Mouse (Mus musculus) liver, postnatal 0 days (tissue): ENCODE results near the gene Syt7. TPM values are rescaled to one million over a fixed set of nuclear protein-coding genes. Genes with fewer than 3 reads are reported as not detected.

Experiments
- ATAC-seq: fragments of 200-750 bp; cut with Nextera tagmentation; 2 replicates; pipeline ENCODE4 v1.8.0; 2017; ENCODE audit warnings: mild to moderate bottlenecking, moderate library complexity
- DNase-seq: peaks from one replicate; pipeline ENCODE4 v3.0.0-alpha.2; 2016
- H3K27ac ChIP-seq: fragments of 300-500 bp; sonication (generic); 2 replicates; pipeline ENCODE4 v1.5.1; 2014; ENCODE audit warnings: antibody characterized with exemption, moderate library complexity, mild to moderate bottlenecking, low read depth
- H3K27me3 ChIP-seq: fragments of 300-500 bp; sonication (generic); 2 replicates; pipeline ENCODE4 v1.6.1; 2014; ENCODE audit warnings: low read length, control low read depth, mixed read lengths; ENCODE audit not compliant: insufficient read depth
- H3K36me3 ChIP-seq: fragments of 300-500 bp; sonication (generic); replicated peaks from 2 replicates; pipeline ENCODE4 v1.6.1; 2014; ENCODE audit warnings: mild to moderate bottlenecking, control low read depth, low read length, moderate library complexity, mixed read lengths; ENCODE audit not compliant: insufficient read depth
- H3K4me1 ChIP-seq: fragments of 300-500 bp; sonication (generic); 2 replicates; pipeline ENCODE4 v1.6.1; 2014; ENCODE audit warnings: antibody characterized with exemption, mild to moderate bottlenecking, control low read depth; ENCODE audit not compliant: insufficient read depth
- H3K4me2 ChIP-seq: fragments of 300-500 bp; sonication (generic); 2 replicates; pipeline ENCODE4 v1.6.1; 2014; ENCODE audit warnings: low read depth, mild to moderate bottlenecking, low read length, moderate library complexity, mixed read lengths
- H3K4me3 ChIP-seq: fragments of 300-500 bp; sonication (generic); 2 replicates; pipeline ENCODE4 v1.5.1; 2014; ENCODE audit warnings: low read depth, low read length
- H3K9ac ChIP-seq: fragments of 300-500 bp; sonication (generic); replicated peaks from 2 replicates; pipeline ENCODE4 v1.6.1; 2014; ENCODE audit warnings: mild to moderate bottlenecking, moderate library complexity
- H3K9me3 ChIP-seq: fragments of 300-500 bp; sonication (generic); 2 replicates; pipeline ENCODE4 v1.6.1; 2016; ENCODE audit warnings: mild to moderate bottlenecking, control low read depth, low read length, mixed read lengths
- CTCF ChIP-seq: sonication (generic); IDR thresholded peaks from 2 replicates; pipeline ENCODE4 v1.5.1; 2016; ENCODE audit warnings: antibody characterized with exemption, low read depth
- EP300 ChIP-seq: IDR thresholded peaks from 2 replicates; pipeline ENCODE4 v1.6.1; 2016; ENCODE audit warnings: antibody characterized with exemption, low read depth, mild to moderate bottlenecking
- WGBS: fragments of 180-500 bp; shearing (Covaris S2); extraction: QIAGEN DNeasy Blood & Tissue Kit; methylation state at CpG from one replicate; pipeline ENCODE4 v1.1.7; 2014; ENCODE audit not compliant: insufficient replicate concordance; 5-methylcytosine and 5-hydroxymethylcytosine counted together
- polyA plus RNA-seq: library from polyadenylated mRNA; unstranded; fragments of >200 nt; fragmentation: Nextera tagmentation; extraction: Ambion mirVana; gene quantifications from 2 replicates; pipeline ENCODE4 v1.2.1, GENCODE M21; 2015

Gene Syt7
- 0.04 and 0.24 TPM in 2 replicates for polyA plus RNA-seq

- H3K27ac ChIP-seq, result no peak within 1 kb of the TSS
- H3K9me3 ChIP-seq, result no peaks in the 10 kb centered on the region
- DNase-seq, result peak; percentile 91
- peak within 1 kb of the TSS; percentile 46 for H3K4me3 ChIP-seq
- H3K9ac ChIP-seq, result no peak within 1 kb of the TSS; the same call in 1 of the 2 replicates
- H3K4me2 ChIP-seq, result peak within 1 kb of the TSS; percentile 77
- ATAC-seq, result peak; percentile 93
- no peaks in the 10 kb centered on the region for H3K36me3 ChIP-seq
- peaks cover 3% of the 10 kb centered on the region; the same call in 1 of the 2 replicates for H3K4me1 ChIP-seq
- WGBS, result under 1% methylated on average over 61 of the region's 78 CpGs
- TF ChIP-seq CTCF, result peak; percentile 33; the same call in 1 of the 2 replicates
- TF ChIP-seq EP300, result no peak
- H3K27me3 ChIP-seq, result peaks cover 39% of the 10 kb centered on the region
Measured at GRCm38 (mm10) chr19:10388615-10389313, at the start of gene Syt7. Syt7 (plus strand) TSS chr19:10389090.

DNA sequence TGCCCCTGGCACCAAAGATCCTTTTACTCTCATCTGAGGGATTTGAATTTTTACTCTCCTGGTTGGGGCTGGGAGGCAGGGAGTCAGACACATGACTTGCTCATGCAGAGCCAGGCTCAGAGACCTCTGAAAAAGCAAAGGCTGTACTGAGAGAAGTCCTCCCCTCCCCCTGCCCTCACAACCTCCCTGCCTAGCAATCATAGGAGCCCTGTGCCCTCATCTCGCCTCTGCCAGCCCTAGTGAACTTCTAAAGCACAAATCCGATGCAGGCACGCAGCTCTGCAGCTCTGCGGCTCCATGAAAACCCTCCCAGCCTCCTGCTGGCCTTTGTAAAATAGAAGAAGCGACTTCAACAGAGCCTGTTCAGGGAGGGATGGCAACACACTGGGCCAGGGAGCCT, 49.6 kb upstream of the Syt7 start:
- WGBS, result 35% methylated on average over 5 of the region's 5 CpGs
- H3K9me3 ChIP-seq, result no peaks in the 10 kb centered on the region
- 0 out of 2 replicates have a peak, but pooled peaks cover 13% of the 10 kb centered on the region for H3K27me3 ChIP-seq
- no peak overlapping the region for H3K4me2 ChIP-seq
- ATAC-seq, result no peak
- no peak overlapping the region for H3K9ac ChIP-seq
- H3K4me3 ChIP-seq, result no peak overlapping the region
- DNase-seq, result no peak
- no peak for TF ChIP-seq EP300
- TF ChIP-seq CTCF, result no peak
- no peak overlapping the region for H3K27ac ChIP-seq
- no peaks in the 10 kb centered on the region for H3K4me1 ChIP-seq
- no peaks in the 10 kb centered on the region for H3K36me3 ChIP-seq

GRCm38 (mm10) chr19:10340661-10341060, 48.2 kb upstream of the Syt7 start:
- Histone ChIP-seq H3K4me1 (no peaks in the 10 kb centered on the region), H3K27me3 (0 out of 2 replicates have a peak, but pooled peaks cover 14% of the 10 kb centered on the region), H3K27ac (no peak overlapping the region), H3K4me2 (no peak overlapping the region), H3K9me3 (no peaks in the 10 kb centered on the region), H3K4me3 (no peak overlapping the region), H3K36me3 (no peaks in the 10 kb centered on the region), H3K9ac (no peak overlapping the region)
- no peak for TF ChIP-seq CTCF
- DNase-seq, result no peak
- WGBS, result 41% methylated on average over 5 of the region's 5 CpGs
- no peak for ATAC-seq

GRCm38 (mm10) chr19:10341152-10341551, 47.7 kb upstream of the Syt7 start:
- peak; percentile 66 for DNase-seq
- WGBS, result 21% methylated on average over 11 of the region's 11 CpGs
- ATAC-seq, result no peak
- no peaks in the 10 kb centered on the region for H3K36me3 ChIP-seq
- H3K27ac ChIP-seq, result no peak overlapping the region
- TF ChIP-seq CTCF (peak; percentile 85), EP300 (no peak)
- H3K4me2 ChIP-seq, result no peak overlapping the region
- no peaks in the 10 kb centered on the region for H3K9me3 ChIP-seq
- H3K9ac ChIP-seq, result no peak overlapping the region
- no peaks in the 10 kb centered on the region for H3K4me1 ChIP-seq
- 0 out of 2 replicates have a peak, but pooled peaks cover 16% of the 10 kb centered on the region for H3K27me3 ChIP-seq
- H3K4me3 ChIP-seq, result no peak overlapping the region

GRCm38 (mm10) chr19:10341817-10342439, 47.0 kb upstream of the Syt7 start:
- no peaks in the 10 kb centered on the region for H3K4me1 ChIP-seq
- H3K36me3 ChIP-seq, result no peaks in the 10 kb centered on the region
- no peak for DNase-seq
- WGBS, result 63% methylated on average over 12 of the region's 12 CpGs
- no peak overlapping the region for H3K4me2 ChIP-seq
- no peak overlapping the region for H3K9ac ChIP-seq
- H3K4me3 ChIP-seq, result no peak overlapping the region
- 0 out of 2 replicates have a peak, but pooled peaks cover 16% of the 10 kb centered on the region for H3K27me3 ChIP-seq
- no peak for TF ChIP-seq EP300
- TF ChIP-seq CTCF, result no peak
- ATAC-seq, result no peak
- no peak overlapping the region for H3K27ac ChIP-seq
- no peaks in the 10 kb centered on the region for H3K9me3 ChIP-seq

- TF ChIP-seq CTCF (no peak), EP300 (no peak)
- ATAC-seq (no peak), DNase-seq (no peak)
- no peaks in the 10 kb centered on the region for H3K4me1 ChIP-seq
- H3K4me3 ChIP-seq, result no peak overlapping the region
- no peaks in the 10 kb centered on the region for H3K9me3 ChIP-seq
- no peaks in the 10 kb centered on the region for H3K36me3 ChIP-seq
- H3K9ac ChIP-seq, result no peak overlapping the region
- no peak overlapping the region for H3K4me2 ChIP-seq
- 0 out of 2 replicates have a peak, but pooled peaks cover 16% of the 10 kb centered on the region for H3K27me3 ChIP-seq
- H3K27ac ChIP-seq, result no peak overlapping the region
- 77% methylated on average over 10 of the region's 10 CpGs for WGBS
Measured at GRCm38 (mm10) chr19:10343866-10344265, 45.0 kb upstream of the Syt7 start.
